Mouse (Mus musculus) kidney, embryonic 16.5 days (tissue): Measurements from ENCODE around the gene B9d1. TPM values are rescaled to one million over a fixed set of nuclear protein-coding genes. Genes with fewer than 3 reads are reported as not detected.

Experiments
- ATAC-seq: fragments of 200-750 bp; cut with Nextera tagmentation; 2 replicates; pipeline ENCODE4 v1.8.0; 2017; ENCODE audit warnings: moderate TSS enrichment; ENCODE audit not compliant: low FRiP score, low TSS enrichment
- H3K27ac ChIP-seq: fragments of 300-500 bp; sonication (generic); 2 replicates; pipeline ENCODE4 v1.5.1; 2014; ENCODE audit warnings: low read length
- H3K27me3 ChIP-seq: fragments of 300-500 bp; sonication (generic); 2 replicates; pipeline ENCODE4 v1.6.1; 2014; ENCODE audit warnings: low read length, control low read depth, mixed read lengths; ENCODE audit not compliant: insufficient read depth
- H3K36me3 ChIP-seq: fragments of 300-500 bp; sonication (generic); 2 replicates; pipeline ENCODE4 v1.6.1; 2014; ENCODE audit warnings: low read length, control low read depth, mixed read lengths; ENCODE audit not compliant: insufficient read depth
- H3K4me1 ChIP-seq: fragments of 300-500 bp; sonication (generic); 2 replicates; pipeline ENCODE4 v1.6.1; 2014; ENCODE audit warnings: low read length, control low read depth, mixed read lengths; ENCODE audit not compliant: insufficient read depth
- H3K4me2 ChIP-seq: fragments of 300-500 bp; sonication (generic); replicated peaks from 2 replicates; pipeline ENCODE4 v1.6.1; 2014; ENCODE audit warnings: low read depth, low read length
- H3K4me3 ChIP-seq: fragments of 300-500 bp; sonication (generic); 2 replicates; pipeline ENCODE4 v1.5.1; 2014; ENCODE audit warnings: mild to moderate bottlenecking, low read length
- H3K9ac ChIP-seq: fragments of 300-500 bp; sonication (generic); replicated peaks from 2 replicates; pipeline ENCODE4 v1.6.1; 2014; ENCODE audit warnings: low read length
- H3K9me3 ChIP-seq: fragments of 300-500 bp; sonication (generic); 2 replicates; pipeline ENCODE4 v1.6.1; 2016; ENCODE audit warnings: low read length, control low read depth
- WGBS: fragments of 180-500 bp; shearing (Covaris S2); extraction: QIAGEN DNeasy Blood & Tissue Kit; methylation state at CpG from one replicate; pipeline ENCODE4 v1.1.7; 2014; 5-methylcytosine and 5-hydroxymethylcytosine counted together
- polyA plus RNA-seq: library from polyadenylated mRNA; unstranded; fragments of >200 nt; fragmentation: Nextera tagmentation; extraction: Ambion mirVana; gene quantifications from 2 replicates; pipeline ENCODE4 v1.2.1, GENCODE M21; 2015

The B9d1 gene
- polyA plus RNA-seq = 47.1 and 53.8 TPM in 2 replicates

- Histone ChIP-seq H3K27me3 (no peaks in the 10 kb centered on the region), H3K36me3 (no peaks in the 10 kb centered on the region), H3K4me2 (peak within 1 kb of the TSS; percentile 71), H3K4me3 (peak within 1 kb of the TSS; percentile 76), H3K4me1 (peaks cover 8% of the 10 kb centered on the region), H3K27ac (peak within 1 kb of the TSS; percentile 76), H3K9ac (peak within 1 kb of the TSS; percentile 81), H3K9me3 (no peaks in the 10 kb centered on the region)
- under 1% methylated on average over 39 of the region's 39 CpGs for WGBS
- ATAC-seq = peak; percentile 89
These were observed at the start of gene B9d1 for GRCm38 (mm10) chr11:61504713-61505257. Gene B9d1, plus strand, starts transcription at chr11:61505144.

- Histone ChIP-seq H3K4me1 (0 out of 2 replicates have a peak, but pooled peaks cover 6% of the 10 kb centered on the region), H3K9me3 (no peaks in the 10 kb centered on the region), H3K4me2 (no peak overlapping the region), H3K27ac (no peak overlapping the region), H3K9ac (no peak overlapping the region), H3K36me3 (no peaks in the 10 kb centered on the region), H3K4me3 (no peak overlapping the region), H3K27me3 (no peaks in the 10 kb centered on the region)
- 69% methylated on average over 2 of the region's 2 CpGs for WGBS
- ATAC-seq = no peak
These were observed 40.9 kb upstream of the B9d1 start for GRCm38 (mm10) chr11:61464071-61464470.

GRCm38 (mm10) chr11:61465422-61465821 lies 39.5 kb upstream of the B9d1 start:
- H3K36me3 ChIP-seq = no peaks in the 10 kb centered on the region
- H3K4me1 ChIP-seq = 0 out of 2 replicates have a peak, but pooled peaks cover 6% of the 10 kb centered on the region
- H3K27me3 ChIP-seq = no peaks in the 10 kb centered on the region
- no peaks in the 10 kb centered on the region for H3K9me3 ChIP-seq
- H3K27ac ChIP-seq = peak overlapping the region; percentile 54; the same call in 1 of the 2 replicates
- H3K4me3 ChIP-seq = no peak overlapping the region
- 53% methylated on average over 4 of the region's 4 CpGs for WGBS
- H3K9ac ChIP-seq = no peak overlapping the region
- no peak overlapping the region for H3K4me2 ChIP-seq
- ATAC-seq = no peak

- H3K36me3 ChIP-seq = no peaks in the 10 kb centered on the region
- no peak overlapping the region for H3K4me2 ChIP-seq
- H3K9me3 ChIP-seq = no peaks in the 10 kb centered on the region
- H3K27me3 ChIP-seq = no peaks in the 10 kb centered on the region
- 93% methylated on average over 4 of the region's 4 CpGs for WGBS
- H3K4me3 ChIP-seq = no peak overlapping the region
- ATAC-seq = no peak
- H3K27ac ChIP-seq = no peak overlapping the region
- 0 out of 2 replicates have a peak, but pooled peaks cover 6% of the 10 kb centered on the region for H3K4me1 ChIP-seq
- no peak overlapping the region for H3K9ac ChIP-seq
These were observed 36.4 kb upstream of the B9d1 start for GRCm38 (mm10) chr11:61468534-61468933.

GRCm38 (mm10) chr11:61469317-61469917 lies 35.5 kb upstream of the B9d1 start:
- WGBS = 58% methylated on average over 7 of the region's 7 CpGs
- 0 out of 2 replicates have a peak, but pooled peaks cover 6% of the 10 kb centered on the region for H3K4me1 ChIP-seq
- H3K4me3 ChIP-seq = no peak overlapping the region
- no peaks in the 10 kb centered on the region for H3K9me3 ChIP-seq
- ATAC-seq = no peak
- no peaks in the 10 kb centered on the region for H3K27me3 ChIP-seq
- no peak overlapping the region for H3K27ac ChIP-seq
- H3K36me3 ChIP-seq = no peaks in the 10 kb centered on the region
- H3K4me2 ChIP-seq = no peak overlapping the region
- no peak overlapping the region for H3K9ac ChIP-seq

- no peak overlapping the region for H3K4me2 ChIP-seq
- H3K36me3 ChIP-seq = no peaks in the 10 kb centered on the region
- no peak overlapping the region for H3K9ac ChIP-seq
These were observed 34.1 kb upstream of the B9d1 start for GRCm38 (mm10) chr11:61470880-61471279.

GRCm38 (mm10) chr11:61473630-61474029 lies 31.3 kb upstream of the B9d1 start:
- H3K27ac ChIP-seq = no peak overlapping the region
- H3K27me3 ChIP-seq = no peaks in the 10 kb centered on the region
- no peaks in the 10 kb centered on the region for H3K36me3 ChIP-seq
- no peaks in the 10 kb centered on the region for H3K9me3 ChIP-seq
- ATAC-seq = no peak
- WGBS = 60% methylated on average over 4 of the region's 4 CpGs
- no peak overlapping the region for H3K9ac ChIP-seq
- peaks cover 6% of the 10 kb centered on the region; the same call in 1 of the 2 replicates for H3K4me1 ChIP-seq
- no peak overlapping the region for H3K4me2 ChIP-seq
- no peak overlapping the region for H3K4me3 ChIP-seq

More at GRCm38 (mm10) chr11:61470880-61471279, 34.1 kb upstream of the B9d1 start:
- Histone ChIP-seq H3K27ac (no peak overlapping the region), H3K4me3 (no peak overlapping the region), H3K9me3 (no peaks in the 10 kb centered on the region), H3K4me1 (no peaks in the 10 kb centered on the region), H3K27me3 (no peaks in the 10 kb centered on the region)
- no peak for ATAC-seq

GRCm38 (mm10) chr11:61476786-61477382 lies 28.1 kb upstream of the B9d1 start:
- H3K36me3 ChIP-seq = no peaks in the 10 kb centered on the region
- peak overlapping the region; percentile 73 for H3K27ac ChIP-seq
- 42% methylated on average over 12 of the region's 12 CpGs for WGBS
- H3K9ac ChIP-seq = peak overlapping the region; percentile 5; the same call in 1 of the 2 replicates
- no peak for ATAC-seq
- H3K4me3 ChIP-seq = peak overlapping the region; percentile 29
- peaks cover 15% of the 10 kb centered on the region for H3K4me1 ChIP-seq
- H3K9me3 ChIP-seq = no peaks in the 10 kb centered on the region
- H3K4me2 ChIP-seq = peak overlapping the region; percentile 58
- no peaks in the 10 kb centered on the region for H3K27me3 ChIP-seq

GRCm38 (mm10) chr11:61477566-61478508 lies 27.1 kb upstream of the B9d1 start:
- peak; percentile 64; the same call in 1 of the 2 replicates for ATAC-seq
- no peaks in the 10 kb centered on the region for H3K36me3 ChIP-seq
- peaks cover 15% of the 10 kb centered on the region for H3K4me1 ChIP-seq
- H3K27ac ChIP-seq = peak overlapping the region; percentile 73
- peak overlapping the region; percentile 5; the same call in 1 of the 2 replicates for H3K9ac ChIP-seq
- no peaks in the 10 kb centered on the region for H3K27me3 ChIP-seq
- WGBS = 42% methylated on average over 17 of the region's 17 CpGs
- no peaks in the 10 kb centered on the region for H3K9me3 ChIP-seq
- peak overlapping the region; percentile 58 for H3K4me2 ChIP-seq
- peak overlapping the region; percentile 29 for H3K4me3 ChIP-seq
